Mouse (Mus musculus) small intestine, adult 2 months (tissue): ENCODE measurements around the gene Bcl2l13.
"Not testable (repeated sequence)": the region's sequence is repeated elsewhere in the genome, so short reads cannot be mapped to it uniquely, and the experiment has no call there.

ENCODE experiments used
- CTCF ChIP-seq: fragments of 200-500 bp; IDR thresholded peaks from 2 replicates; pipeline ENCODE4 v1.5.1; 2012; ENCODE audit warnings: low read depth, mild to moderate bottlenecking, control low read depth, inconsistent platforms, low read length, moderate library complexity, mixed read lengths; ENCODE audit not compliant: insufficient replicate concordance, insufficient read length; ENCODE audit errors: extremely low read depth
- POLR2A ChIP-seq: fragments of 200-500 bp; IDR thresholded peaks from 2 replicates; pipeline ENCODE4 v1.6.1; 2012; ENCODE audit warnings: low read depth, mild to moderate bottlenecking, control low read depth, inconsistent platforms, low read length, moderate library complexity

DNA sequence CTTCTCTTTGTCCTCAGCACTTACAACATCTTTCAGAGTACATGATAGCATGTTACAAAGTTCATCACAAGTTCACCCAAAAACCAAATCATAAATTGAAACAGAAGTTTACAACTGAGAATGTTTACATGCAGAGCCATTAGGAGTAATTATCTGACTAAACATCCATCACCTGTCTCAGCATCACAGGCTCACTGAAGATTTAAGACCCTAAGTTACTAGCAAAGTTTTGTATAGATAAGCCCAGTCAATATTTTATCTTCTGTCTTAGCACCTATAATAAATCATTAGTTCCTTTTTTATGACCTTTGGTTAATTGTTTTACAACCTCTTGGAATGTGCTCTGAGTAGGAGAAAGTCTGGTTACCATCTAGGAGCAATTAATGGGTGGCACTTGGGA, 14.7 kb downstream of the Bcl2l13 start:
- TF ChIP-seq POLR2A, CTCF: not testable (repeated sequence)
